Mouse (Mus musculus) C2C12 (cell line): ENCODE measurements around the gene Camkmt.

ENCODE experiments used
- CTCF ChIP-seq: IDR thresholded peaks from one replicate; pipeline ENCODE4 v1.5.1; 2011; ENCODE audit not compliant: control insufficient read depth, insufficient read depth, insufficient read length
- MYOG ChIP-seq: IDR thresholded peaks from one replicate; pipeline ENCODE4 v1.6.1; 2011; ENCODE audit not compliant: control insufficient read depth, insufficient read length; ENCODE audit errors: extremely low read depth

GRCm38 (mm10) chr17:85382344-85382743 lies 292.0 kb downstream of the Camkmt start:
- TF ChIP-seq CTCF (no peak), MYOG (no peak)
